Mouse (Mus musculus) limb, embryonic 14.5 days (tissue): ENCODE results near the gene Arhgef26. TPM values are rescaled to one million over a fixed set of nuclear protein-coding genes. Genes with fewer than 3 reads are reported as not detected.

Experiments
- ATAC-seq: fragments of 200-750 bp; cut with Nextera tagmentation; 2 replicates; pipeline ENCODE4 v1.8.0; 2017; ENCODE audit warnings: low read depth, moderate number of reproducible peaks, moderate TSS enrichment; ENCODE audit not compliant: low FRiP score
- DNase-seq: peaks from one replicate; pipeline ENCODE4 v3.0.0-alpha.2; 2015; ENCODE audit warnings: low spot score
- H3K27ac ChIP-seq: fragments of 300-500 bp; sonication (generic); replicated peaks from 2 replicates; pipeline ENCODE4 v1.5.1; 2014; ENCODE audit warnings: low read depth, mild to moderate bottlenecking, low read length, moderate library complexity, mixed read lengths
- H3K27me3 ChIP-seq: fragments of 300-500 bp; sonication (generic); 2 replicates; pipeline ENCODE4 v1.6.1; 2014; ENCODE audit warnings: low read length, mixed read lengths; ENCODE audit not compliant: control insufficient read depth, insufficient read depth
- H3K36me3 ChIP-seq: fragments of 300-500 bp; sonication (generic); 2 replicates; pipeline ENCODE4 v1.6.1; 2014; ENCODE audit warnings: mild to moderate bottlenecking, low read length, moderate library complexity, mixed read lengths; ENCODE audit not compliant: control insufficient read depth, insufficient read depth
- H3K4me1 ChIP-seq: fragments of 300-500 bp; sonication (generic); 2 replicates; pipeline ENCODE4 v1.6.1; 2014; ENCODE audit warnings: antibody characterized with exemption, low read length, mixed read lengths; ENCODE audit not compliant: control insufficient read depth, insufficient read depth
- H3K4me2 ChIP-seq: fragments of 300-500 bp; sonication (generic); replicated peaks from 2 replicates; pipeline ENCODE4 v1.6.1; 2014; ENCODE audit warnings: low read depth, mild to moderate bottlenecking, low read length, moderate library complexity; ENCODE audit not compliant: severe bottlenecking
- H3K4me3 ChIP-seq: fragments of 300-500 bp; sonication (generic); replicated peaks from 2 replicates; pipeline ENCODE4 v1.5.1; 2014; ENCODE audit warnings: low read length
- H3K9ac ChIP-seq: fragments of 300-500 bp; sonication (generic); 2 replicates; pipeline ENCODE4 v1.6.1; 2014; ENCODE audit warnings: mild to moderate bottlenecking, low read depth, low read length, moderate library complexity; ENCODE audit not compliant: severe bottlenecking
- H3K9me3 ChIP-seq: fragments of 300-500 bp; sonication (generic); 2 replicates; pipeline ENCODE4 v1.6.1; 2016; ENCODE audit warnings: low read length; ENCODE audit not compliant: control insufficient read depth
- POLR2A ChIP-seq: fragments of 200-500 bp; IDR thresholded peaks from 2 replicates; pipeline ENCODE4 v1.8.0; 2012; ENCODE audit warnings: inconsistent platforms, mild to moderate bottlenecking, moderate library complexity, borderline replicate concordance; ENCODE audit not compliant: insufficient read depth, insufficient read length; ENCODE audit errors: extremely low read depth
- WGBS: fragments of 180-500 bp; shearing (Covaris S2); extraction: QIAGEN DNeasy Blood & Tissue Kit; methylation state at CpG from one replicate; pipeline ENCODE4 v1.1.7; 2014; 5-methylcytosine and 5-hydroxymethylcytosine counted together
- polyA plus RNA-seq, 2 experiments: library from polyadenylated mRNA; depleted of rRNA in 1 of 2; stranded (reverse) in 1 of 2; unstranded in 1 of 2; fragments of >200 nt; fragmentation: Nextera tagmentation in 1 of 2; extraction: Ambion mirVana in 1 of 2; gene quantifications; 2 replicates each; pipeline versions ENCODE4 v1.2.1 to v1.2.3; 2012 to 2014

Arhgef26 gene
- polyA plus RNA-seq, 2 experiments, result 6.2 to 6.3 TPM

- no peak for ATAC-seq
Measured at GRCm38 (mm10) chr3:62459483-62459882, 121.3 kb downstream of the Arhgef26 start.

GRCm38 (mm10) chr3:62464276-62464675, 126.1 kb downstream of the Arhgef26 start:
- DNase-seq (no peak), ATAC-seq (no peak)
- no peak overlapping the region for H3K4me2 ChIP-seq
- H3K4me3 ChIP-seq, result no peak overlapping the region
- 92% methylated on average over 3 of the region's 3 CpGs for WGBS
- H3K27ac ChIP-seq, result no peak overlapping the region
- H3K4me1 ChIP-seq, result no peaks in the 10 kb centered on the region
- no peaks in the 10 kb centered on the region for H3K9me3 ChIP-seq
- no peaks in the 10 kb centered on the region for H3K27me3 ChIP-seq
- peaks cover 68% of the 10 kb centered on the region for H3K36me3 ChIP-seq
- H3K9ac ChIP-seq, result no peak overlapping the region
- no peak for TF ChIP-seq POLR2A

More at GRCm38 (mm10) chr3:62459483-62459882, 121.3 kb downstream of the Arhgef26 start:
- TF ChIP-seq POLR2A, result no peak
- H3K4me3 ChIP-seq, result no peak overlapping the region
- no peak for DNase-seq
- H3K9ac ChIP-seq, result no peak overlapping the region
- WGBS, result 40% methylated on average over 6 of the region's 6 CpGs
- peaks cover 32% of the 10 kb centered on the region for H3K36me3 ChIP-seq
- no peak overlapping the region for H3K27ac ChIP-seq
- H3K4me1 ChIP-seq, result no peaks in the 10 kb centered on the region
- H3K4me2 ChIP-seq, result no peak overlapping the region
- H3K9me3 ChIP-seq, result no peaks in the 10 kb centered on the region
- no peaks in the 10 kb centered on the region for H3K27me3 ChIP-seq

- Histone ChIP-seq H3K9ac (no peak overlapping the region), H3K4me3 (no peak overlapping the region), H3K9me3 (no peaks in the 10 kb centered on the region), H3K27me3 (no peaks in the 10 kb centered on the region), H3K4me2 (no peak overlapping the region), H3K4me1 (no peaks in the 10 kb centered on the region), H3K27ac (no peak overlapping the region), H3K36me3 (peaks cover 80% of the 10 kb centered on the region)
- no peak for DNase-seq
- WGBS, result 83% methylated on average over 1 of the region's 1 CpGs
- ATAC-seq, result no peak
- no peak for TF ChIP-seq POLR2A
Measured at GRCm38 (mm10) chr3:62470179-62470578, 132.0 kb downstream of the Arhgef26 start.

GRCm38 (mm10) chr3:62484340-62484739, 146.2 kb downstream of the Arhgef26 start:
- 91% methylated on average over 2 of the region's 2 CpGs for WGBS

GRCm38 (mm10) chr3:62492568-62492967, 154.4 kb downstream of the Arhgef26 start:
- H3K4me3 ChIP-seq, result no peak overlapping the region
- ATAC-seq (no peak), DNase-seq (no peak)
- H3K27ac ChIP-seq, result no peak overlapping the region
- no peak for TF ChIP-seq POLR2A
- peaks cover 73% of the 10 kb centered on the region for H3K36me3 ChIP-seq
- 84% methylated on average over 6 of the region's 6 CpGs for WGBS
- no peaks in the 10 kb centered on the region for H3K27me3 ChIP-seq
- no peaks in the 10 kb centered on the region for H3K4me1 ChIP-seq
- H3K9ac ChIP-seq, result no peak overlapping the region
- H3K9me3 ChIP-seq, result no peaks in the 10 kb centered on the region
- H3K4me2 ChIP-seq, result no peak overlapping the region

More at GRCm38 (mm10) chr3:62484340-62484739, 146.2 kb downstream of the Arhgef26 start:
- H3K27ac ChIP-seq, result no peak overlapping the region
- no peaks in the 10 kb centered on the region for H3K27me3 ChIP-seq
- no peaks in the 10 kb centered on the region for H3K9me3 ChIP-seq
- ATAC-seq, result no peak
- H3K9ac ChIP-seq, result no peak overlapping the region
- no peaks in the 10 kb centered on the region for H3K4me1 ChIP-seq
- no peak overlapping the region for H3K4me2 ChIP-seq
- H3K36me3 ChIP-seq, result peaks cover 66% of the 10 kb centered on the region
- no peak for TF ChIP-seq POLR2A
- no peak for DNase-seq
- H3K4me3 ChIP-seq, result no peak overlapping the region

- no peaks in the 10 kb centered on the region for H3K27me3 ChIP-seq
- H3K4me3 ChIP-seq, result no peak overlapping the region
- H3K9me3 ChIP-seq, result no peaks in the 10 kb centered on the region
- no peak for TF ChIP-seq POLR2A
- WGBS, result 82% methylated on average over 4 of the region's 4 CpGs
- no peaks in the 10 kb centered on the region for H3K4me1 ChIP-seq
- no peak overlapping the region for H3K9ac ChIP-seq
- H3K4me2 ChIP-seq, result no peak overlapping the region
- H3K27ac ChIP-seq, result no peak overlapping the region
- H3K36me3 ChIP-seq, result peaks cover 60% of the 10 kb centered on the region
- no peak for DNase-seq
- ATAC-seq, result no peak
Measured at GRCm38 (mm10) chr3:62499327-62499726, 161.2 kb downstream of the Arhgef26 start.
